Mouse (Mus musculus): ENCODE data around the gene Pi4kb.
"Not testable (repeated sequence)": the region's sequence is repeated elsewhere in the genome, so short reads cannot be mapped to it uniquely, and the experiment has no call there.

- not testable (repeated sequence) for TF ChIP-seq USF1 (IDR thresholded peaks at IDR 0.05; ENCODE audit: low read depth); CTCF (IDR thresholded peaks at IDR 0.05; ENCODE audit: control insufficient read depth, insufficient read depth, insufficient read length)
Measured at GRCm38 (mm10) chr3:94931427-94932082, 43.0 kb upstream of the Pi4kb start.
